Mouse (Mus musculus): ENCODE measurements around the gene Glce. TPM values are rescaled to one million over a fixed set of nuclear protein-coding genes. Genes with fewer than 3 reads are reported as not detected.

Glce gene
- polyA plus RNA-seq, 1 experiment = 32.0 TPM

DNA sequence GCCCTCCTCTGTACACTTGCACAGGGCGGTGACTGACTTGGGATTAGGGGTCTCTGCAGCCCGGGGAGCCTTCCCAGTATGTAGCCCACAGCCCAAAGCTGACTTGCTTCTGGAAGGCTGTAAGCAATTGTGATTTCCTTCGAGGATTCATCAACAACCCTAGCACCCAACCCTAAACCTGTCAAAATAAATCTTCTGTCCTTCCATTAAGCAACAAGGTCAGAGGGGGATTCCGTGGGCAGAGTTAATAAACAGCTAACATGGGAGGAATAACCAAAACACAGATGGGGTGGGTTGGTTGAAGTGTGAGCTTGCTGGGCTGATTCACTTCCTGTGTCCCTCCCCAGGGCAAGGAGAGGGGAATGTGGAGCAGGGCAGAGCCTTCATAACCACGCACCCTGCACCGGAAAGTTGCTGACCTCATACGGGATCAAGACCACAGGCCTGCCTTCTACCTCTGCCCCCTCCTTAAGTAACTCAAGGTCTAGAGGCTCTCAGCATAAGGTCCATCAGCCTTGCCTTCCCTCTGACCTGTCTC, 100.8 kb downstream of the Glce start:
- peak overlapping the region; percentile 32 for H3K4me2 ChIP-seq (ENCODE audit: low read depth)
- peak; percentile 52; the same call in 1 of the 2 replicates for TF ChIP-seq CEBPB (IDR thresholded peaks at IDR 0.05; ENCODE audit: insufficient read depth, poor library complexity, severe bottlenecking)
- TF ChIP-seq MAX (IDR thresholded peaks at IDR 0.05; ENCODE audit: low read depth) = no peak
- no peak overlapping the region for H3ac ChIP-seq (ENCODE audit: control insufficient read depth, insufficient read length)
- H3K36me3 ChIP-seq (ENCODE audit: control insufficient read depth, insufficient read depth) = no peaks in the 10 kb centered on the region
- peaks cover 6% of the 10 kb centered on the region for H3K27me3 ChIP-seq (ENCODE audit: control insufficient read depth, insufficient read depth, insufficient read length)
- no peaks in the 10 kb centered on the region for H3K79me2 ChIP-seq (ENCODE audit: control insufficient read depth, insufficient read depth)
- no peak overlapping the region for H3K4me3 ChIP-seq

GRCm38 (mm10) chr9:62020259-62020658, 102.2 kb downstream of the Glce start:
- H3K79me2 ChIP-seq (ENCODE audit: control insufficient read depth, insufficient read depth) = no peaks in the 10 kb centered on the region
- TF ChIP-seq MYOG (IDR thresholded peaks at IDR 0.05; ENCODE audit: control insufficient read depth in 1 of 3, insufficient read depth in 1 of 3, insufficient read length in 2 of 3, low read depth in 2 of 3) = no peak
- no peak for TF ChIP-seq POLR2AphosphoS2 (IDR thresholded peaks at IDR 0.05; ENCODE audit: insufficient read length, low read depth)
- TF ChIP-seq MAX (IDR thresholded peaks at IDR 0.05; ENCODE audit: low read depth) = no peak
- no peak for TF ChIP-seq E2F4 (IDR thresholded peaks at IDR 0.05; ENCODE audit: insufficient read depth)
- TF ChIP-seq CEBPB (IDR thresholded peaks at IDR 0.05; ENCODE audit: insufficient read depth, poor library complexity, severe bottlenecking) = no peak
- TF ChIP-seq POLR2A (IDR thresholded peaks at IDR 0.05; ENCODE audit: insufficient read length, low read depth) = no peak
- TF ChIP-seq TCF3 (IDR thresholded peaks at IDR 0.05; ENCODE audit: insufficient read length, low read depth) = no peak
- TF ChIP-seq MYOD1 (IDR thresholded peaks at IDR 0.05; ENCODE audit: control insufficient read depth in 1 of 3, insufficient read length in 2 of 3, low read depth in 2 of 3) = no peak
- TF ChIP-seq REST (IDR thresholded peaks at IDR 0.05; ENCODE audit: insufficient read depth, insufficient read length) = no peak
- no peak for TF ChIP-seq TCF12 (IDR thresholded peaks at IDR 0.05; ENCODE audit: insufficient read depth, poor library complexity, severe bottlenecking)
- no peak for TF ChIP-seq SRF (IDR thresholded peaks at IDR 0.05; ENCODE audit: control insufficient read depth, insufficient read length, low read depth)
- no peak for TF ChIP-seq USF1 (IDR thresholded peaks at IDR 0.05; ENCODE audit: low read depth)
- no peak overlapping the region for H3K4me3 ChIP-seq
- H3K36me3 ChIP-seq (ENCODE audit: control insufficient read depth, insufficient read depth) = no peaks in the 10 kb centered on the region
- no peak overlapping the region for H3ac ChIP-seq (ENCODE audit: control insufficient read depth, insufficient read length)
- no peaks in the 10 kb centered on the region for H3K27me3 ChIP-seq (ENCODE audit: control insufficient read depth, insufficient read depth, insufficient read length)
- no peak overlapping the region for H3K4me2 ChIP-seq (ENCODE audit: low read depth)

DNA sequence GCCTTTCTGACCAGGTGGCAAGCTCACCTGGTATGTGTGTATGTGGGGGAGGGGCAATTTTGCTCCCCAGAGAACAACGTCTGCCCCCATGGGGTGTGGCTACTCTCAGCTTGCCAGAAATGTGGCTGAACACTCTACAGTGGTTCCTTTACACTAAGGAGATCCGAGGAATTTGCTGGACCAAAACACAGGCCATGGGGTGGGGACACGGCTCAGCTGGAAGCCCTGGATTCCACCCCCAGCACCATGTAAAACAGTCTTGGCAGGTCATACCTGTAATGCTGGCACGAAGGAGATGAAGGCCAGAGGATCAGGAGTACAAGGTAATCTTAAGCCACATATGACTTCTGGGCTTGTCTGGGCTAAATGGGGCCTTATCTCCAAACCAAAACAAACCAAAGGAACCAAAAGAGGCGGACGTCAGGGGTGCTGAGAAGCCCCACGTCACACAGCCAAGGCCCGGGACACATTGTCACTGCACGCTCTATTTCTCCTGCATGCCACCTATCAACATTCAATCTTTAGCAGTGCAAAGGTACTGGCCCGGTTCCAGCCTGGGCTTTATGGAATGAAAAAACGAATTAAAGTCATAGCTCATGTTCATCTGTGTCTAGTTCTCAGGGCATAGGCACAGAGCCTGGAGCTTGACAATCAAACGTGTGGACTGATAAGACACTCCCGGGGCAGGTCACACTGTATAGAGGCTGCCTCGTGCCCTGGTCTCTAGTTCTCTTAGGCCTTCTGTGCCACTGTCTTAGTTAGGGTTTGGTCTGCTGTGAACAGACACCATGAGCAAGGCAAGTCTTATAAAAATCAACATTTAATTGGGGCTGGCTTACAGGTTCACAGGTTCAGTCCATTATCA, 104.0 kb downstream of the Glce start:
- TF ChIP-seq POLR2A (IDR thresholded peaks at IDR 0.05; ENCODE audit: insufficient read length, low read depth) (no peak), MYOD1 (IDR thresholded peaks at IDR 0.05; ENCODE audit: control insufficient read depth in 1 of 3, insufficient read length in 2 of 3, low read depth in 2 of 3) (no peak), POLR2AphosphoS2 (IDR thresholded peaks at IDR 0.05; ENCODE audit: insufficient read length, low read depth) (no peak), MAX (IDR thresholded peaks at IDR 0.05; ENCODE audit: low read depth) (no peak), TCF3 (IDR thresholded peaks at IDR 0.05; ENCODE audit: insufficient read length, low read depth) (no peak), TCF12 (IDR thresholded peaks at IDR 0.05; ENCODE audit: insufficient read depth, poor library complexity, severe bottlenecking) (no peak), MYOG (IDR thresholded peaks at IDR 0.05; ENCODE audit: control insufficient read depth in 1 of 3, insufficient read depth in 1 of 3, insufficient read length in 2 of 3, low read depth in 2 of 3) (no peak), SRF (IDR thresholded peaks at IDR 0.05; ENCODE audit: control insufficient read depth, insufficient read length, low read depth) (no peak), REST (IDR thresholded peaks at IDR 0.05; ENCODE audit: insufficient read depth, insufficient read length) (no peak), CEBPB (IDR thresholded peaks at IDR 0.05; ENCODE audit: insufficient read depth, poor library complexity, severe bottlenecking) (no peak), E2F4 (IDR thresholded peaks at IDR 0.05; ENCODE audit: insufficient read depth) (no peak), USF1 (IDR thresholded peaks at IDR 0.05; ENCODE audit: low read depth) (no peak)
- no peaks in the 10 kb centered on the region for H3K36me3 ChIP-seq (ENCODE audit: control insufficient read depth, insufficient read depth)
- no peak overlapping the region for H3K4me3 ChIP-seq
- no peaks in the 10 kb centered on the region for H3K27me3 ChIP-seq (ENCODE audit: control insufficient read depth, insufficient read depth, insufficient read length)
- no peaks in the 10 kb centered on the region for H3K79me2 ChIP-seq (ENCODE audit: control insufficient read depth, insufficient read depth)
- no peak overlapping the region for H3K4me2 ChIP-seq (ENCODE audit: low read depth)
- H3ac ChIP-seq (ENCODE audit: control insufficient read depth, insufficient read length) = no peak overlapping the region

GRCm38 (mm10) chr9:62017329-62017728, 105.1 kb downstream of the Glce start:
- no peaks in the 10 kb centered on the region for H3K79me2 ChIP-seq (ENCODE audit: control insufficient read depth, insufficient read depth)
- H3K4me3 ChIP-seq = no peak overlapping the region
- no peak overlapping the region for H3K4me2 ChIP-seq (ENCODE audit: low read depth)
- H3K27me3 ChIP-seq (ENCODE audit: control insufficient read depth, insufficient read depth, insufficient read length) = no peaks in the 10 kb centered on the region
- no peaks in the 10 kb centered on the region for H3K36me3 ChIP-seq (ENCODE audit: control insufficient read depth, insufficient read depth)
- no peak for TF ChIP-seq REST (IDR thresholded peaks at IDR 0.05; ENCODE audit: insufficient read depth, insufficient read length)
- TF ChIP-seq E2F4 (IDR thresholded peaks at IDR 0.05; ENCODE audit: insufficient read depth) = no peak
- TF ChIP-seq MYOD1 (IDR thresholded peaks at IDR 0.05; ENCODE audit: control insufficient read depth in 1 of 3, insufficient read length in 2 of 3, low read depth in 2 of 3) = no peak
- TF ChIP-seq SRF (IDR thresholded peaks at IDR 0.05; ENCODE audit: control insufficient read depth, insufficient read length, low read depth) = no peak
- TF ChIP-seq POLR2AphosphoS2 (IDR thresholded peaks at IDR 0.05; ENCODE audit: insufficient read length, low read depth) = no peak
- TF ChIP-seq USF1 (IDR thresholded peaks at IDR 0.05; ENCODE audit: low read depth) = no peak
- TF ChIP-seq MAX (IDR thresholded peaks at IDR 0.05; ENCODE audit: low read depth) = no peak
- no peak for TF ChIP-seq MYOG (IDR thresholded peaks at IDR 0.05; ENCODE audit: control insufficient read depth in 1 of 3, insufficient read depth in 1 of 3, insufficient read length in 2 of 3, low read depth in 2 of 3)
- no peak for TF ChIP-seq POLR2A (IDR thresholded peaks at IDR 0.05; ENCODE audit: insufficient read length, low read depth)
- no peak for TF ChIP-seq CEBPB (IDR thresholded peaks at IDR 0.05; ENCODE audit: insufficient read depth, poor library complexity, severe bottlenecking)
- TF ChIP-seq TCF12 (IDR thresholded peaks at IDR 0.05; ENCODE audit: insufficient read depth, poor library complexity, severe bottlenecking) = no peak
- TF ChIP-seq TCF3 (IDR thresholded peaks at IDR 0.05; ENCODE audit: insufficient read length, low read depth) = no peak
- no peak overlapping the region for H3ac ChIP-seq (ENCODE audit: control insufficient read depth, insufficient read length)

Data from myocyte (in vitro differentiated cells).